Mouse (Mus musculus): ENCODE data around the gene Enc1. TPM values are rescaled to one million over a fixed set of nuclear protein-coding genes. Genes with fewer than 3 reads are reported as not detected.
A peak's percentile ranks its signal among the peaks of the same experiment; 100 is the strongest.

Enc1 gene
- polyA plus RNA-seq, 1 experiment, result 284 TPM

GRCm38 (mm10) chr13:97246217-97246616, 5.3 kb downstream of the Enc1 start:
- H3K4me1 ChIP-seq (ENCODE audit: control insufficient read depth, insufficient read depth, low read length), result peaks cover 12% of the 10 kb centered on the region
- H3K27ac ChIP-seq (ENCODE audit: insufficient read depth, low read length), result no peak overlapping the region
- H3K4me3 ChIP-seq (ENCODE audit: insufficient read depth, low read length), result peak overlapping the region; percentile 97
- TF ChIP-seq CTCF (IDR thresholded peaks at IDR 0.05; ENCODE audit: extremely low read depth, insufficient read depth, low read length) (no peak), POLR2A (IDR thresholded peaks at IDR 0.05; ENCODE audit: extremely low read depth, insufficient read depth, low read length) (no peak)

GRCm38 (mm10) chr13:97247754-97248153, 6.8 kb downstream of the Enc1 start:
- peak overlapping the region; percentile 40; the same call in 1 of the 2 replicates for H3K4me3 ChIP-seq (ENCODE audit: insufficient read depth, low read length)
- peaks cover 14% of the 10 kb centered on the region for H3K4me1 ChIP-seq (ENCODE audit: control insufficient read depth, insufficient read depth, low read length)
- no peak overlapping the region for H3K27ac ChIP-seq (ENCODE audit: insufficient read depth, low read length)
- no peak for TF ChIP-seq CTCF (IDR thresholded peaks at IDR 0.05; ENCODE audit: extremely low read depth, insufficient read depth, low read length)
- no peak for TF ChIP-seq POLR2A (IDR thresholded peaks at IDR 0.05; ENCODE audit: extremely low read depth, insufficient read depth, low read length)

- Histone ChIP-seq H3K4me1 (ENCODE audit: control insufficient read depth, insufficient read depth, low read length) (peaks cover 14% of the 10 kb centered on the region), H3K27ac (ENCODE audit: insufficient read depth, low read length) (0 out of 2 replicates have a peak overlapping the region, but pooled peaks have one; percentile 19), H3K4me3 (ENCODE audit: insufficient read depth, low read length) (peak overlapping the region; percentile 40)
- no peak for TF ChIP-seq POLR2A (IDR thresholded peaks at IDR 0.05; ENCODE audit: extremely low read depth, insufficient read depth, low read length)
- no peak for TF ChIP-seq CTCF (IDR thresholded peaks at IDR 0.05; ENCODE audit: extremely low read depth, insufficient read depth, low read length)
Observed at GRCm38 (mm10) chr13:97249051-97249461, 8.2 kb downstream of the Enc1 start.

- peak overlapping the region; percentile 40 for H3K4me3 ChIP-seq (ENCODE audit: insufficient read depth, low read length)
- TF ChIP-seq CTCF (IDR thresholded peaks at IDR 0.05; ENCODE audit: extremely low read depth, insufficient read depth, low read length), result no peak
- no peak for TF ChIP-seq POLR2A (IDR thresholded peaks at IDR 0.05; ENCODE audit: extremely low read depth, insufficient read depth, low read length)
- H3K27ac ChIP-seq (ENCODE audit: insufficient read depth, low read length), result 0 out of 2 replicates have a peak overlapping the region, but pooled peaks have one; percentile 19
- H3K4me1 ChIP-seq (ENCODE audit: control insufficient read depth, insufficient read depth, low read length), result peaks cover 14% of the 10 kb centered on the region
Observed at GRCm38 (mm10) chr13:97249507-97250078, 8.7 kb downstream of the Enc1 start.

GRCm38 (mm10) chr13:97250148-97250547, 9.2 kb downstream of the Enc1 start:
- H3K4me1 ChIP-seq (ENCODE audit: control insufficient read depth, insufficient read depth, low read length), result peaks cover 14% of the 10 kb centered on the region
- no peak overlapping the region; the same call in 1 of the 2 replicates for H3K4me3 ChIP-seq (ENCODE audit: insufficient read depth, low read length)
- no peak for TF ChIP-seq CTCF (IDR thresholded peaks at IDR 0.05; ENCODE audit: extremely low read depth, insufficient read depth, low read length)
- no peak overlapping the region for H3K27ac ChIP-seq (ENCODE audit: insufficient read depth, low read length)

- Histone ChIP-seq H3K27ac (ENCODE audit: insufficient read depth, low read length) (no peak overlapping the region), H3K4me3 (ENCODE audit: insufficient read depth, low read length) (no peak overlapping the region), H3K4me1 (ENCODE audit: control insufficient read depth, insufficient read depth, low read length) (peaks cover 14% of the 10 kb centered on the region)
- TF ChIP-seq CTCF (IDR thresholded peaks at IDR 0.05; ENCODE audit: extremely low read depth, insufficient read depth, low read length) (no peak), POLR2A (IDR thresholded peaks at IDR 0.05; ENCODE audit: extremely low read depth, insufficient read depth, low read length) (no peak)
Observed at GRCm38 (mm10) chr13:97250551-97251380, 9.9 kb downstream of the Enc1 start.

GRCm38 (mm10) chr13:97251736-97252135, 10.8 kb downstream of the Enc1 start:
- H3K27ac ChIP-seq (ENCODE audit: insufficient read depth, low read length), result no peak overlapping the region

GRCm38 (mm10) chr13:97252469-97252868, 11.6 kb downstream of the Enc1 start:
- no peak for TF ChIP-seq POLR2A (IDR thresholded peaks at IDR 0.05; ENCODE audit: extremely low read depth, insufficient read depth, low read length)
- TF ChIP-seq CTCF (IDR thresholded peaks at IDR 0.05; ENCODE audit: extremely low read depth, insufficient read depth, low read length), result no peak
- Histone ChIP-seq H3K4me1 (ENCODE audit: control insufficient read depth, insufficient read depth, low read length) (peaks cover 13% of the 10 kb centered on the region; the same call in 1 of the 2 replicates), H3K27ac (ENCODE audit: insufficient read depth, low read length) (no peak overlapping the region)

More at GRCm38 (mm10) chr13:97251736-97252135, 10.8 kb downstream of the Enc1 start:
- no peak overlapping the region for H3K4me3 ChIP-seq (ENCODE audit: insufficient read depth, low read length)
- TF ChIP-seq CTCF (IDR thresholded peaks at IDR 0.05; ENCODE audit: extremely low read depth, insufficient read depth, low read length), result no peak
- TF ChIP-seq POLR2A (IDR thresholded peaks at IDR 0.05; ENCODE audit: extremely low read depth, insufficient read depth, low read length), result no peak
- peaks cover 15% of the 10 kb centered on the region for H3K4me1 ChIP-seq (ENCODE audit: control insufficient read depth, insufficient read depth, low read length)

GRCm38 (mm10) chr13:97253418-97253981, 12.6 kb downstream of the Enc1 start:
- no peak overlapping the region for H3K4me3 ChIP-seq (ENCODE audit: insufficient read depth, low read length)
- H3K4me1 ChIP-seq (ENCODE audit: control insufficient read depth, insufficient read depth, low read length), result peaks cover 11% of the 10 kb centered on the region; the same call in 1 of the 2 replicates
- no peak overlapping the region for H3K27ac ChIP-seq (ENCODE audit: insufficient read depth, low read length)
- TF ChIP-seq CTCF (IDR thresholded peaks at IDR 0.05; ENCODE audit: extremely low read depth, insufficient read depth, low read length), result no peak
- no peak for TF ChIP-seq POLR2A (IDR thresholded peaks at IDR 0.05; ENCODE audit: extremely low read depth, insufficient read depth, low read length)

More at GRCm38 (mm10) chr13:97252469-97252868, 11.6 kb downstream of the Enc1 start:
- no peak overlapping the region for H3K4me3 ChIP-seq (ENCODE audit: insufficient read depth, low read length)

Data from cortical plate, adult 2 months (tissue).